14 mouse cellular contexts compared by ENCODE assay signal in the genomic region with DNA sequence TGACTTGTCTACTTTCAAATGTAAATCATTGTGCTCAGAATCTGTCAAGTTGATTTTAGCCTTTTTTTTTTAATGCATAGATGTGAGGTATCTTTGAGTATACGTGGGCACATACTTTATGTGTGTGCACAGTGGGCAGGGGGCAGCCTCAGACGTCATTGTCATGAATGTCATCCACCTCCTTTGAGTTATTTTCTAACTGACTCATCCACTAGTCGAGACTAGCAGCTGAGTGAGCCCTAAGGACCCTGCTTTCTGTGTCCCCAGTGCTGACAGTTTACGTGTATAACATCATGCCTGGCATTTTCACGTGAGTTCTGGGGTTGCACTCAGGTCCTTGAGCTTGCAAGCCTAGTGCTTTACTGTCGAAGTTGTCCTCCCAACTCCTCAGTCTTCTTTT. TPM values are rescaled to one million over a fixed set of nuclear protein-coding genes. Genes with fewer than 3 reads are reported as not detected.
"Had no signal": no experiment of that assay in that cellular context is flagged by ENCODE, and none has a peak within 500 bp of the region (broad histone marks: within the 10 kb centered on the region; RNA-seq: fewer than 3 reads in every experiment).

No protein-coding gene starts in this region.

- DNase-seq: lung, embryonic 14.5 days; lung, postnatal 10 days; lung, postnatal 4 days; midbrain, embryonic 14.5 days; retina, postnatal 1 day; right cerebral cortex, adult 18-20 months; right cerebral cortex, postnatal 25 days; right cerebral cortex, postnatal 4 days; spleen, adult 18-20 months; thymus, adult 18-20 months; thymus, postnatal 14 days; thymus, postnatal 36 days had no signal

RNA-seq across cellular contexts. Expression of gene Slc26a5, which starts 35.5 kb away (rescaled TPM):
- total RNA-seq: megakaryocyte, adult 5-6 weeks; megakaryocyte-erythroid progenitor cell, adult 5-6 weeks had no signal
